Mouse (Mus musculus) megakaryocyte progenitor cell, adult 5-6 weeks (primary cell): Measurements from ENCODE around the gene Vmn1r220. TPM values are rescaled to one million over a fixed set of nuclear protein-coding genes. Genes with fewer than 3 reads are reported as not detected.
"Not testable (repeated sequence)": the region's sequence is repeated elsewhere in the genome, so short reads cannot be mapped to it uniquely, and the experiment has no call there.

ENCODE experiments used
- ATAC-seq: replicated peaks from 2 replicates; pipeline ENCODE4 v1.8.0; 2016; ENCODE audit warnings: mild to moderate bottlenecking, moderate TSS enrichment, inconsistent platforms; ENCODE audit not compliant: poor library complexity
- total RNA-seq, 2 experiments: library from RNA; stranded (forward) in 1 of 2; stranded (reverse) in 1 of 2; fragments of 157-497, 149-512 nt in 1 of 2; fragments of 200-1000 nt in 1 of 2; gene quantifications; 2 replicates each; pipeline versions ENCODE4 v1.2.3 to v1.2.4; 2015 to 2017

Gene Vmn1r220
- total RNA-seq (2015) (not detected in 2 replicates), total RNA-seq (2017) (not detected in 2 replicates)

GRCm38 (mm10) chr13:23187875-23188274, at the start of gene Vmn1r220:
Gene Vmn1r220, minus strand, starts transcription at chr13:23187975.
- ATAC-seq, result no peak

GRCm38 (mm10) chr13:23235847-23236246, 48.1 kb upstream of the Vmn1r220 start, which contains the start of gene Vmn1r222:
Gene Vmn1r222, minus strand, starts transcription at chr13:23235947.
- ATAC-seq, result not testable (repeated sequence)

- not testable (repeated sequence) for ATAC-seq
These were observed 26.1 kb upstream of the Vmn1r220 start, which contains the start of gene Vmn1r221 for GRCm38 (mm10) chr13:23213827-23214226. Gene Vmn1r221, plus strand, starts transcription at chr13:23214127.

- ATAC-seq, result not testable (repeated sequence)
These were observed 16.1 kb upstream of the Vmn1r220 start for GRCm38 (mm10) chr13:23203885-23204284.

GRCm38 (mm10) chr13:23166471-23166870, 21.3 kb downstream of the Vmn1r220 start:
- not testable (repeated sequence) for ATAC-seq

GRCm38 (mm10) chr13:23159012-23159411, 28.8 kb downstream of the Vmn1r220 start, which contains the start of gene Vmn1r219:
Gene Vmn1r219, plus strand, starts transcription at chr13:23159312.
- ATAC-seq, result no peak

- ATAC-seq, result no peak
These were observed 29.9 kb downstream of the Vmn1r220 start for GRCm38 (mm10) chr13:23157848-23158247.

GRCm38 (mm10) chr13:23138880-23139279, 48.9 kb downstream of the Vmn1r220 start:
- ATAC-seq, result no peak

GRCm38 (mm10) chr13:23133501-23133900, 54.3 kb downstream of the Vmn1r220 start:
- no peak for ATAC-seq

- no peak for ATAC-seq
These were observed 54.7 kb downstream of the Vmn1r220 start, which contains the start of gene Vmn1r218 for GRCm38 (mm10) chr13:23133099-23133498. Gene Vmn1r218, plus strand, starts transcription at chr13:23133155.

Other genes starting within 250 kb of the Vmn1r220 start
- not detected in 2 replicates for gene Vmn1r213, start 180.3 kb downstream of the Vmn1r220 start, total RNA-seq (2015)
- not detected in 2 replicates for gene Vmn1r213, start 180.3 kb downstream of the Vmn1r220 start, total RNA-seq (2017)
- not detected in 2 replicates for gene Vmn1r214, start 157.6 kb downstream of the Vmn1r220 start, total RNA-seq (2015)
- not detected in 2 replicates for gene Vmn1r214, start 157.6 kb downstream of the Vmn1r220 start, total RNA-seq (2017)
- not detected in 2 replicates for gene Vmn1r215, start 120.0 kb downstream of the Vmn1r220 start, total RNA-seq (2015)
- not detected in 2 replicates for gene Vmn1r215, start 120.0 kb downstream of the Vmn1r220 start, total RNA-seq (2017)
- not detected in 2 replicates for gene Vmn1r217, start 69.7 kb downstream of the Vmn1r220 start, total RNA-seq (2015)
- gene Vmn1r217, start 69.7 kb downstream of the Vmn1r220 start, total RNA-seq (2017), result not detected in 2 replicates
- not detected in 2 replicates for gene Vmn1r218, start 54.8 kb downstream of the Vmn1r220 start, total RNA-seq (2015)
- gene Vmn1r218, start 54.8 kb downstream of the Vmn1r220 start, total RNA-seq (2017), result not detected in 2 replicates
- gene Vmn1r219, start 28.7 kb downstream of the Vmn1r220 start, total RNA-seq (2015), result not detected in 2 replicates
- not detected in 2 replicates for gene Vmn1r219, start 28.7 kb downstream of the Vmn1r220 start, total RNA-seq (2017)
- gene Vmn1r221, start 26.2 kb upstream of the Vmn1r220 start, total RNA-seq (2015), result not detected in 2 replicates
- gene Vmn1r221, start 26.2 kb upstream of the Vmn1r220 start, total RNA-seq (2017), result not detected in 2 replicates
- not detected in 2 replicates for gene Vmn1r222, start 48.0 kb upstream of the Vmn1r220 start, total RNA-seq (2015)
- not detected in 2 replicates for gene Vmn1r222, start 48.0 kb upstream of the Vmn1r220 start, total RNA-seq (2017)
- not detected in 2 replicates for gene Vmn1r223, start 59.2 kb upstream of the Vmn1r220 start, total RNA-seq (2015)
- not detected in 2 replicates for gene Vmn1r223, start 59.2 kb upstream of the Vmn1r220 start, total RNA-seq (2017)
- 21.9 and 24.3 TPM in 2 replicates for gene Zfp322a, start 181.2 kb upstream of the Vmn1r220 start, total RNA-seq (2015)
- 39.4 and 75.5 TPM in 2 replicates for gene Zfp322a, start 181.2 kb upstream of the Vmn1r220 start, total RNA-seq (2017)
- 7.1 and 7.4 TPM in 2 replicates for gene Abt1, start 235.9 kb upstream of the Vmn1r220 start, total RNA-seq (2015)
- 9.5 and 11.0 TPM in 2 replicates for gene Abt1, start 235.9 kb upstream of the Vmn1r220 start, total RNA-seq (2017)